Mouse (Mus musculus) layer of hippocampus, adult 8-10 months (tissue): ENCODE results near the gene Crip3. TPM values are rescaled to one million over a fixed set of nuclear protein-coding genes. Genes with fewer than 3 reads are reported as not detected.

ENCODE experiments used
- DNase-seq, 2 experiments: peaks; one replicate each; pipeline ENCODE4 v3.0.0; 2022; ENCODE audit warnings: low spot score in 2 of 2
- total RNA-seq, 4 experiments: library from RNA; stranded (reverse); gene quantifications; 2 replicates each; pipeline ENCODE4 v1.2.4; 2022

The Crip3 gene
- total RNA-seq, 4 experiments from 2014 or later = 3.9 to 7.1 (median 4.2) TPM

DNA sequence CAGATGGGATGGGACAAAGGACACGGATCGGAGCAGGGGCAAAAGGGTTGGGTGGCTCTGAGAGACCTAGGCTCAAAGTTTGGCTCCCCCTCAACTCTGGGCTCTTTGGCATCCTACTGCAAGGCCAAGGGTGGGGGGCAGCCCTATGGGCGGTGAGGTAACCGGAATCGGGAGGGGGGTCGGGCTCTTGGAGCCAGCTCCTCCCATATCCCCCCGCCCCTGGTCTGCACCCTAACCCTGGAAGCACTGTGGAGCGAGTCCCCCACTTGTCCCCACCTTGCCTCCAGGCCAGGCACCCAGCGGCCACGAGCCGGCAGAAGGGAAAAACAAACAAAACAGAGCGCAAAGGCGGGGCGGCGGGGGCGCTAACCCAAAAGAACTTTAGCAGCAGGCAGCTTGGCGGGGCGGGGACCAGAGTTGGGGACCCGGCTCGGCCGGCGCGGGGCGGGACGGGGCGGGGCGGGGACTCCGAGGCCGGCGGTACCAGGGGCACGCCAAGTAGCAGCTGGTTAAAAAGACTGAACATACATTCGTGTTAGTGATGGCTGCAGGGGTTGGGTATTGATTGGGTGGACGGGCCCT is 26.5 kb downstream of the Crip3 start:
- no peak for DNase-seq

DNA sequence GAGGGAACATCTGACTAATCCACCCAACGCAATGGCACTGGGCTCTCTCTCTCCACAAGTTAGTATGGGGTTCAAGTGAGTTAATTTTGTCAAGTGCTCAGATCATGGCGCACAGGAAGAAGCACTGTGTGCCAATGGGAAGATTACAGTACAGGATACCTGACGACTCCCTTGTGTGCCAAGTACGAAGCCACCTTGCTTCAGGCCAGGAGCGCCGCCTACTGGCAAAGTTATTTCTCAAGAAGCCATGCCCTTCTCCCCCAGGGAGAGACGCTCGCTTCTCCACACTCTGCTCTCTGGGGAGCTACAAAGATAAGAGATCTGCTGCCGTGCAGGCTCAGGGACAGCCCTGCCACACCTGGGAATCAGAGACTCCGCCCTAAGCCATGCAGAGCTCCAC is 29.1 kb downstream of the Crip3 start:
- DNase-seq = no peak

DNA sequence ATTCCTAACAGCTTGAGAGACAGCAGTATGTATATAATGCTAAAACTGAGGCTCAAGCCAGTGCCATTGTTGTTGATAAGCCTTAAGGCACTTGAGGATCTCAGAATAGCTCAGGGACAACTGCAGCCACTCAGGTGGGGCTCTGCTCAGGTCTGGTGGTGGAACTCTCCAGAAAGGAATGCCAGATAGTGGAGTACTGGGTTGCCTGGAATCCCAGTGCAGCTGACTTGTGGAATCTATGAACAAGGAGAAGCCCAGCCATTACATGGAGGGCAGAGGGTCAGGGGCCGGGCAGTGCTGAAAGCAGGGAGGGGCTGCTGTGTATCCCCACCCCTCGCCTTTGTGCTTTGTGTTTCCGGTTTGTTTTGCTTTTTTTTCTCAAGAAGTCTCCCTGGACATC is 29.7 kb downstream of the Crip3 start:
- no peak for DNase-seq

DNA sequence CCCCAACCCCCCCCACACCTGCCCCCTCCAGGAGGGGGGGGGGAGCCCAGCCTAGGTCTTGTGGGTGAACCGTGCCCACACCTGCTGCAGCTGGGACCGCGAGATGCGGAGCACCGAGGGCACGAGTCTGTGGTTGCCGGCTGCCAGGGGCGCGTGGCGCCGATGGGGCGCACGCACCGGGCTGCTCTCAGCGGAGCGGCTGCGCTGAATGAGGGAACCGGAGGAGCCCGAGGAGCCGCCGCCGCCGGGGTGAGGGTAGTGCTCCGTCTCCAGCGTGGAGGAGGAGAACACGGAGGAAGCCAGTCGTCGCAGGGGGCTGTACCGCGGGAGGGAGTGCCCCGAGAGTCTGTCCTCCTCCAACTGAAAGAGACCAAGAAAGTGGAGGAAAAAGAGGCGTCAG is 31.9 kb downstream of the Crip3 start:
- no peak for DNase-seq

DNA sequence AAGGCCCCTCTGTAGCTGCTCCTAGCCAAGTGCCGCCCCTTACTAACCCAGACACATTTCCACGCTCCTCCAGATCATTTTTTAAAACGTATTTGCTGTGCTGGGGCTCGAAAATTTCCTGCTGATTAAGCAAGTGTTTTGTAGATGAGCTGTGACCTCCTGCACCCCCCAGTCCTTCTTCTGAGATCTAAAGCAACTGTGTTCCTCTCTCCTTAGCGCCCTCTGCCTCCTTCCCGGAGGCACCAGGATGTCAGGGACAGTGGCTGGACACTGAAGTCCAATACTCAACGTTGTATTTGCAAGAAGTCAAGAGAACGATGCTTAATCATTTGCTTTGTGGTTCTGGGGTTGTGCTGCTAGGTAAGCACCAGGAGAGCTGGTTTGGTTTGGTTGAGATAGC is 32.6 kb downstream of the Crip3 start:
- no peak for DNase-seq

DNA sequence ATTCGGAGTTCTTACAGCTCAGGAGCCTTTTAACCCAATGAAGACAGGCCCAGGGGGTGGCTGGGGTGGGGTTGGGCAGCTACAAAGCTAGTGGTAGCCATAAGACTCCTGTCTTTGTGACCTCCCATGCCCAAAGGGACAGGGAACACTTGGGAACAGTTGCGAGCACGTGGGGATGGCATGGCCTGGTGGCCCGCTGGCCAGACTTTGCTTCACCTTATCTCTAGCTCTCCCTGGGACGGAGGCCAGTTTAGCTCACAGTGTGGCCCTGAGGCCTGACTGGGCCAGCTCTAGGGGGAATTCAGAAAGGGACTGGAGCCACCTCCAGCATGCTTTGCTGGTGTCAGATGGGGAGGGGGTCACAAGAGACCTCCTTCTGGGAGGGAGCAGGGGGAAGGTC is 33.5 kb downstream of the Crip3 start:
- DNase-seq = no peak

DNA sequence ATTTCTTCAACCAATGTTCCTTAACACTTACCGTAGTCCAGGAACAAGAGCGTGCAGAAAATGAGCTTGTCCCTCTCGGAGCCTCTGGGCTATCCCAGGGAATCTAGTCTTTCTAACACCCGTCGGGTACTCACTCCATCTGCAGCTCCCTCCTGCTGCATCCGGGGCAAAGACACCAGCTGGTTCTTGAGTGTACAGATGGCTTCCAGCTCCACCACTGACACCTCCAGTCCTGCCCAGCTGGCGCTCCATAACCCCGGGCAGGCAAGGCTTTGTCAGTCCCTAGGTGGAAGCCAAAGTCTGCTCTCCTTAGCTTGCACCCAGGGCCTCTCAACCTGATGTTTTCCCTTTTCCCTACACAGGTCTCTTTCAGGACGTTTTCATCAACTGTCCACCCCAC is 39.1 kb downstream of the Crip3 start:
- no peak for DNase-seq

DNA sequence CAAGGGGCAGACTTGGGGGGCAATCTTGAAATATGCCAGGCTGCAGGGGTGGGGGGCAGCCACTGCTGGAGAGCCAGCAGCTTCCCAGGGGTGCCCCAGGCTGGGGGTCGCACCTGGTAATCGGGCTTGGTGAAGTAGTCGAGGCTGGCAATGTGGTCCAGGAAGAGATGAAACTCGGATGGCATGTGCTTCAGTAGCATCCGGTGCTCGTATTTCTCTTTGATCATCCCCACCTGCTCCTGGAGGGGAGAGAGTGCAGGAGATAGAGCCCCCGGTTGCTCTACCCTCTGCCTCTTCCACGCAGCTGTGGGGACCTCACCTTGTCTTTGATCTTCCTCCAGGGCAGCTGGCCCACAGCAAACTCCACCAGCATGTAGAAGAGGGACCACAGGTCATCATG is 47.9 kb downstream of the Crip3 start:
- no peak for DNase-seq

DNA sequence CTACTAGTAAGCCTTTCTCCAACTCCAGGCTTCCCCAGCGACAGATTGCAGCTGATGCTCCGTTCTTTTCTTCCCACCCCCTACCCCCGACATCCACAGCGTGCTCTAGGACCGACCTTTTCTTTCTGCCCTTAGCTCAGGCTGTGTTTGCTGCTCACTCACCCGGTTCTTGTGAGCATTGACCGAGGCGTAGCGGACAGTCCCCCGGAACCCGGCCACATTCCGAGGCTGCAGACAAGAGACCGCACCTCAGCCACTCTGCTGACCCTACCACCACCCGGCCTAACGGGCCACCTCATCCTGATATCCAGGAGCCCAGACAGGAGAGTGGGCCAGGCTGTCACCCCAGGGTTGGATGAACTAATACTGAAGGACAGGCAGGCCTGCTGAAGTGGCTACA is 48.6 kb downstream of the Crip3 start:
- no peak for DNase-seq

Other genes with a start within 250 kb of the Crip3 start
- 1 to 10 TPM; 6.6 to 7.7 (median 6.9) TPM for gene Polh, start 226.3 kb upstream of the Crip3 start, total RNA-seq
- 10 to 100 TPM; 39.5 to 54.2 (median 46.8) TPM for gene Xpo5, start 226.1 kb upstream of the Crip3 start, total RNA-seq
- gene Polr1c, start 180.9 kb upstream of the Crip3 start, total RNA-seq = 10 to 100 TPM; 35.5 to 42.5 (median 39.4) TPM
- 10 to 100 TPM; 78.5 to 96.9 (median 84.1) TPM for gene Yipf3, start 180.8 kb upstream of the Crip3 start, total RNA-seq
- 10 to 100 TPM; 55.1 to 62.2 (median 58.1) TPM for gene Lrrc73, start 175.4 kb upstream of the Crip3 start, total RNA-seq
- 10 to 100 TPM; 38.3 to 60.4 (median 48.0) TPM for gene Tjap1, start 145.9 kb upstream of the Crip3 start, total RNA-seq
- 10 to 100 TPM; 41.3 to 51.6 (median 41.8) TPM for gene Dlk2, start 131.5 kb upstream of the Crip3 start, total RNA-seq
- gene Abcc10, start 100.6 kb upstream of the Crip3 start, total RNA-seq = 10 to 100 TPM in 2 of 4 experiments, 1 to 10 TPM in 2; 9.8 to 12.0 (median 10.0) TPM
- 10 to 100 TPM; 58.6 to 65.2 (median 62.2) TPM for gene Zfp318, start 45.2 kb upstream of the Crip3 start, total RNA-seq
- 1 to 10 TPM in 1 of 4 experiments, under 1 TPM in 3; 0.23 to 1.2 (median 0.84) TPM for gene Slc22a7, start 9.5 kb downstream of the Crip3 start, total RNA-seq
- gene Ttbk1, start 58.7 kb downstream of the Crip3 start, total RNA-seq = 100 to 1,000 TPM; 101 to 124 (median 111) TPM
- gene Dnph1, start 67.8 kb downstream of the Crip3 start, total RNA-seq = 1 to 10 TPM; 4.1 to 7.5 (median 6.0) TPM
- 10 to 100 TPM; 57.2 to 81.6 (median 63.8) TPM for gene Cul9, start 117.5 kb downstream of the Crip3 start, total RNA-seq
- gene Srf, start 127.2 kb downstream of the Crip3 start, total RNA-seq = 10 to 100 TPM; 66.2 to 84.0 (median 73.5) TPM
- 1 to 10 TPM; 8.2 to 9.2 (median 8.9) TPM for gene Ptk7, start 200.6 kb downstream of the Crip3 start, total RNA-seq
- gene Klc4, start 217.1 kb downstream of the Crip3 start, total RNA-seq = 10 to 100 TPM; 18.9 to 21.8 (median 21.1) TPM
- 10 to 100 TPM; 43.7 to 60.5 (median 51.2) TPM for gene Mrpl2, start 217.3 kb downstream of the Crip3 start, total RNA-seq
- gene Cul7, start 221.4 kb downstream of the Crip3 start, total RNA-seq = 10 to 100 TPM; 22.6 to 26.4 (median 23.4) TPM
- 10 to 100 TPM; 12.1 to 20.5 (median 17.0) TPM for gene Rrp36, start 245.4 kb downstream of the Crip3 start, total RNA-seq
- gene Mea1, start 249.9 kb downstream of the Crip3 start, total RNA-seq = 100 to 1,000 TPM in 1 of 4 experiments, 10 to 100 TPM in 3; 92.7 to 105 (median 96.4) TPM